Mouse (Mus musculus): Measurements from ENCODE around the gene Stau1.
"Not testable (repeated sequence)": the region's sequence is repeated elsewhere in the genome, so short reads cannot be mapped to it uniquely, and the experiment has no call there.

The Stau1 gene

GRCm38 (mm10) chr2:166995796-166996532 is at the start of gene Stau1:
Gene Stau1, minus strand, starts transcription at chr2:166996299.
- in situ Hi-C loops (cut with MboI; ENCODE audit: low sequenced_read_pairs): no loop called here

- in situ Hi-C loops (cut with MboI; ENCODE audit: low sequenced_read_pairs): no loop called here
These were observed 47.5 kb upstream of the Stau1 start for GRCm38 (mm10) chr2:167043400-167044121.

- in situ Hi-C loops (cut with MboI; ENCODE audit: low sequenced_read_pairs): no loop called here
These were observed 43.3 kb upstream of the Stau1 start for GRCm38 (mm10) chr2:167039386-167039785.

GRCm38 (mm10) chr2:167038716-167039115 is 42.6 kb upstream of the Stau1 start:
- in situ Hi-C loops (cut with MboI; ENCODE audit: low sequenced_read_pairs): no loop called here

GRCm38 (mm10) chr2:167038297-167038696 is 42.2 kb upstream of the Stau1 start:
- in situ Hi-C loops (cut with MboI; ENCODE audit: low sequenced_read_pairs): no loop called here

GRCm38 (mm10) chr2:167037710-167038109 is 41.6 kb upstream of the Stau1 start:
- in situ Hi-C loops (cut with MboI; ENCODE audit: low sequenced_read_pairs): no loop called here

- in situ Hi-C loops (cut with MboI; ENCODE audit: low sequenced_read_pairs): no loop called here
These were observed 34.4 kb upstream of the Stau1 start for GRCm38 (mm10) chr2:167030507-167030906.

- in situ Hi-C loops (cut with MboI; ENCODE audit: low sequenced_read_pairs): no loop called here
These were observed 32.5 kb upstream of the Stau1 start for GRCm38 (mm10) chr2:167028553-167028952.

GRCm38 (mm10) chr2:167019396-167019795 is 23.3 kb upstream of the Stau1 start:
- in situ Hi-C loops (cut with MboI; ENCODE audit: low sequenced_read_pairs): no loop called here

DNA sequence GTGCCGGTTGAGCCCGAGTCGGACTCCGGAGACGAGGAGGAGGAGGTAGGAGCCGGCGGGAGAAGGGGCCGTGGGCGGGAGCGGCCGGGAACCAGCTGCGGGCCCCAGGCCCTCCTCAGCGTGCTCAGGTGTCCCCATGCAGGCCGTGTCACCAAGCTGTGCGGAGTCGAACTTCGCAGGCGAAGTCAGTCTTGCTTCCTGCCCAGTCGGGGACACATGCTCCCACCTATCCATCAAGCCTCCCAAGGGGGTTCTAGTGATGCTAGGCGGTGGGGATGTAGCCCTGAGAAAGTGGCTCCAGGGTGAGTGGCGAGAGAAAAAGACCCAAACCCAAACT is 19.3 kb upstream of the Stau1 start:
- in situ Hi-C loops (cut with MboI; ENCODE audit: low sequenced_read_pairs): no loop called here

GRCm38 (mm10) chr2:167014702-167015381 is 18.7 kb upstream of the Stau1 start, which contains the start of gene Ddx27:
Gene Ddx27, plus strand, starts transcription at chr2:167015193.
- in situ Hi-C loops (cut with MboI; ENCODE audit: low sequenced_read_pairs): no loop called here

DNA sequence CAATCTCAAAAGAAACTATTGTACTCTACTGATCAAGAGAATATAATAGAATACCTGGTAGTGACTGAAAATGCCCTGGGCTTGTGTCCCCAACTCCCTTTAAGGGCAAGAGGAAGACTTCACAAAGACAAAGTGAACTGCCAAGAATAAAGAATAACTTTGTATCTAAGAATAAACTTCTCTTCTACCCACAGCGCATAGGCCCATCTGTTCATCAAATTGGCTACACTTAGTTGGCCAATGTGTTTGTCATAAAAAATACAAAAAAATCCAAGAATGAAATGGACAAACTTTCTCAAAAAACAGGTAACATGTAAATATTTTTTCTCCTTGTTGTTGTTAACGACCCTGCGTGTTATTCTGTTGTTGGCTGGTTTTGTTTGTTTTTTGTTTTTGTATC is 14.4 kb upstream of the Stau1 start:
- in situ Hi-C loops (cut with MboI; ENCODE audit: low sequenced_read_pairs): no loop called here

- in situ Hi-C loops (cut with MboI; ENCODE audit: low sequenced_read_pairs): no loop called here
These were observed 13.4 kb upstream of the Stau1 start for GRCm38 (mm10) chr2:167009483-167009882.

GRCm38 (mm10) chr2:167007565-167007964 is 11.5 kb upstream of the Stau1 start:
- in situ Hi-C loops (cut with MboI; ENCODE audit: low sequenced_read_pairs): not testable (repeated sequence)

GRCm38 (mm10) chr2:167007001-167007491 is 10.9 kb upstream of the Stau1 start:
- in situ Hi-C loops (cut with MboI; ENCODE audit: low sequenced_read_pairs): no loop called here

GRCm38 (mm10) chr2:167006355-167006754 is 10.3 kb upstream of the Stau1 start:
- in situ Hi-C loops (cut with MboI; ENCODE audit: low sequenced_read_pairs): no loop called here

DNA sequence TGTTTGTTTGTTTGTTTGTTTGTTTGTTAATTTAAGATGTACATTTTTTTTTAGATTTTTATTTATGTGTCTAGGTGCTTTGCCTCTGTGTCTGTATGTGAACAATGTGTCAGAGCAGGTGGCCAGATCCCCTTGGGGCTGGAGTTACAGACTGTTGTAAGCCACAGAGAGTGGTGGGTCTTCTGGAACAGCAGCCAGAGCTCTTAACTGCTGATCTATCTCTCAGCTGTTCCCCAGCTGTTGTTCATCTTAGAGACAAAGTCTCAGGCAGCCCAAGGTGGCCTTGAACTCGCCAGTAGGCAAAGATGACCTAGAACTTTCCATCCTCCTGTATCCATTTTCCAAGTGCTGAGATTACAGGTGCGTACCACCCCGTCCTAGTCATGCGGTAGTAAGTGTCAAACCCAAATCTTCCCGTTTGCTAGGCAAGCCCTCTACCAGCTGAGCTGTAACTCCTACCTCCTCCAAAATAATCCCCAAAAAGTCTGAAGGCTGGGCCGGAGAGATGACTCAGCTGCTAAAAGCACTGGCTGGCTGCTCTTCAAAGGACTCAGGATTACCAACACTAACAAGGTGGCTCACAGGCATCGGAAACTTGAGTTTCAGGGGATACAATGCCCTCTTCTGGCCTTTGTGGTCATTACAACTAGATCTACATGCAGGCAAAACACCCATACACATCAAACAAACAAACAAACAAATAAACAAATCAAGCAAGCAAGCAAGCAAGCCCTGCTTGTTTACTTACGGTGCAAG is 8.2 kb upstream of the Stau1 start:
- in situ Hi-C loops (cut with MboI; ENCODE audit: low sequenced_read_pairs): loop anchor here (5.0 kb wide), 1 partner anchor 47 kb away; no protein-coding TSS in a partner anchor

DNA sequence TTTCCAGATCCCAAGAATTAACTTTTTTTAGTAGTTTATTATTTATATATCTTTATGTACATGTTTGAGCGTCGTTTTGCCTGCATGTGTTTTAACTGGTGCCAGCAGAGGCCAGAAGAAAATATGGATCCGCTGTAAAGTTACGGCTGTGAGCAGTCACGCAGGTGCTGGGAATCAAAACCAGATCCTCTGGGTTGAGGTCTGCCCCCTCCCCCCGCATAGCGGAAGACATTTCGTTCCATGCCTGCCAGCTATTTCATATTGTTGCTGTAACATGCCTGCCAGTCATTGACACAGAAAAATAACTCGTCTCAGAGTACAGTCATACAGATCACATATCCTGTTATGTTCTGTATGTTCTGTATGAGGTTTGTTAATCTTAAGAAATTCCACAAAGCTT is 5.4 kb upstream of the Stau1 start:
- in situ Hi-C loops (cut with MboI; ENCODE audit: low sequenced_read_pairs): loop anchor here (5.0 kb wide), 1 partner anchor 44 kb away; no protein-coding TSS in a partner anchor

GRCm38 (mm10) chr2:166996533-166996894 is 415 bp upstream of the Stau1 start:
- in situ Hi-C loops (cut with MboI; ENCODE audit: low sequenced_read_pairs): no loop called here

GRCm38 (mm10) chr2:166995021-166995795 is 891 bp downstream of the Stau1 start:
- in situ Hi-C loops (cut with MboI; ENCODE audit: low sequenced_read_pairs): no loop called here
